Mouse (Mus musculus) heart, adult 2 months (tissue): ENCODE measurements around the gene Pom121l2.

Experiments used
- CTCF ChIP-seq: fragments of 200-600 bp; IDR thresholded peaks from 2 replicates; pipeline ENCODE4 v1.8.1; 2022; ENCODE audit warnings: antibody characterized with exemption, mild to moderate bottlenecking, moderate library complexity
- EP300 ChIP-seq: fragments of 200-500 bp; IDR thresholded peaks from 2 replicates; pipeline ENCODE4 v1.6.1; 2011; ENCODE audit warnings: low read depth, low read length, control low read depth; ENCODE audit not compliant: insufficient read depth
- POLR2A ChIP-seq: fragments of 200-500 bp; IDR thresholded peaks from 2 replicates; pipeline ENCODE4 v1.6.1; 2011; ENCODE audit warnings: mild to moderate bottlenecking, low read depth, low read length, control low read depth; ENCODE audit not compliant: insufficient read depth

DNA sequence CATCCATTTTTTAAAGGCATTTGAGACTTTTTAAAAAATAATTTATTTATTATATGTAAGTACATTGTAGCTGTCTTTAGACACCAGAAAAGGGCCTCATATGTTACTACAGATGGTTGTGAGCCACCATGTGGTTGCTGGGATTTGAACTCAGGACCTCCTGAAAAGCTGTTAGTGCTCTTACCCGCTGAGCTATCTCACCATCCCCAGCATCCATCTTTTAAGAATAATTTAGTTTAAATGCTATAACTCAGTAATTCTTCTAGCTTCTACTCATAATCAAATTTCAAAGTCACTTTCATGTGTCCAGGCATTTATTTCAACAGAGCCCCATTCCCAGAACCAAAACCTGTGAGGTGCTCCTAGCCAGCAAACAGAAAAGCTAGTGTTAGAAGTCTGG lies 37.4 kb upstream of the Pom121l2 start:
- TF ChIP-seq CTCF (no peak), POLR2A (no peak), EP300 (no peak)
